Mouse (Mus musculus): ENCODE measurements around the gene Cacna1a.

Cacna1a gene

GRCm38 (mm10) chr8:84388275-84388674, at the start of gene Cacna1a:
Gene Cacna1a, plus strand, starts transcription at chr8:84388440.
- DNase-seq (ENCODE audit: low spot score): no peak

- no peak for DNase-seq (ENCODE audit: low spot score)
Observed at GRCm38 (mm10) chr8:84338493-84338892, 49.7 kb upstream of the Cacna1a start.

DNA sequence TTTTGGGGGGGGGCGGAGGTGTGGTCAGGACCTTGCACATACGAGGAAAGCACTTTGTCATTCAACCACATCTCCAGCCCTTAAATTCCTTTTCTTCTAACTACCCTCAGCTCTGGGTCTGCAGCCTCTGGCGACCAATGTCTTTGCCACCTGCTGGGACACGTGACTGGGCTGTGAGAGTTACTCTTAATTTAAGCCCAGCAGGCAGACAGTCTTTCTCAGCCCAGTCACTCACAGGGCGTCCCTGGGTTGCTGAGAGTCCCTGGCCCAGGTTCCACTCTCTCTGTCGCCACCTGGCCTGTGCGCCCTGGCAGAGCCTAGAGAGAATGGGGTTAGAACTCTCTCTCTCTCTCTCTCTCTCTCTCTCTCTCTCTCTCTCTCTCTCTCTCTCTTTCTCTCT, 48.9 kb upstream of the Cacna1a start:
- DNase-seq (ENCODE audit: low spot score): no peak

DNA sequence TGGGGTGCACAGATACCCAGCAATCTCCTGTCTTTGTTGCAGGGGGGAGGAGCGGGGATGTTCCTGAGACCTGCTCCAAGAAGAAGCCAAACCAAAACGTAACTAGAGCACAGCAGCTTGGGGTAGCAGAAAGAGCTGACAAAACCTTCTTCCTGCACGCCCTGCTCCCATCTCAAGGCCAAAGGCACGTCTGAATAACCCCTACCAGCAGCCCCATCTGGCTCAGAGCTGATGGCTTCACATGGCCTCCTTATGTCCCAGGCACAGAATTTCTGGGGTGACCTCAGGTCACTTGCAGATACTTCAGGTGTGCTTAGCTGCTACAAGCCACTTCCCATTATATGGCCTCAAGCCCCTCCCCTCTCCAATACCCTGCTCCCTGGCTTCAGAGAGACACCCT, 48.4 kb upstream of the Cacna1a start:
- no peak for DNase-seq (ENCODE audit: low spot score)

DNA sequence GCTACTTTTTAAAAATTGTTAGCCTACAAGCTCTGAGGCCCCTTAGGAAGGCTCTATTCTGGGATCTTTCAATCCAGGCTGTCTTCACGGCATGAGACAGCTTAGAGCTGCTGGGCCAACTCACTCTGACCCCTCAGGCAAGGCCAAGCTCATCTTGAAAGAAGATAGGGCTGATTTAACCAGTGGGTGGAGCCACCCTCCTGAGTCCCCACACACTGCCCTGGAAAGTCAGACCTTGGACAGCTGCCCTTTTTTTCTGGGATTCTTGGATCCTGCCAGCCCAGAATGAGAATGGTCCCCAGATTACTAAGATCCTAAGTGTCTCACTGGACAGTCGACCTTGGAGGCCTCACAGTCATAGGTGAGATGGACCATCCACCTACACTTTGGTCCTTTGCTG, 47.6 kb upstream of the Cacna1a start:
- DNase-seq (ENCODE audit: low spot score): peak; percentile 22

DNA sequence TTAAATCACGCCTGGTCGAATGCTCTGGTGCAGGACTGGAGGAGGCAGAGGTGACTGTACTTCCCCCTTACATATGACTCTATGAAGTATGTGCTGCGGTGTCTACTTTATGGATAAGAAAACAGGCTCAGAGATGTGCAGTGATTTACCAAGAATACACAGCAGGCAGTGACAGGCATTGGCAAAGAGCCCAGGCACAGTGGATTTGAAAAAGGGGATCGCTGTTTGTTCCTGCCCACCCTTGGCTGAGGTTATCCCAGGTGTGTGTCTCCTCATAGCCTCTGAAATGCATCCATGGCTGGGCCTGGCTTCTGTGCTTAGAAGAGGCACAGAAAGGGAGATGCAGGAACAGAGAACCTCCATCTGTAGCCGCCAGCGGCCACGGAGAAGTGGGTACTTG, 42.7 kb upstream of the Cacna1a start:
- no peak for DNase-seq (ENCODE audit: low spot score)

DNA sequence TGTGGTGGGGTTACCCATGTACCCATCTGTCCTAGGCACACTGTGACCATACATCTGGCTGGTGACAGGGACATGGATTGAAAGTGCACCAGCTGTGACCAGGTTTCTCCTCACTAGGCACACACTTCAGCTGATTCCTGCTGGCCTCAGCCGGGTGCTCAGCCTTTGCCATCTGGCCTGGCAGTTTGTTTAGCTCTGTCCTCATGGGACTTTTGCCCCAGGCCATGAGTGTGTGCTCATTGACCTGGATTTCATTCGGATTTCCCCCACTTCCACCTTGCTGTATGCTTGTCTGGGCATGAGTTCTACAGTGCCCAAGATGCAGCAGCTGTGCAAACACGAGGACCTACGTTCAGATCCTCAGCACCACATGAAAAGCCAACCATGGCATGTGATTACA, 41.8 kb upstream of the Cacna1a start:
- peak; percentile 28 for DNase-seq (ENCODE audit: low spot score)

- DNase-seq (ENCODE audit: low spot score): no peak
Observed at GRCm38 (mm10) chr8:84349526-84349925, 38.7 kb upstream of the Cacna1a start.

DNA sequence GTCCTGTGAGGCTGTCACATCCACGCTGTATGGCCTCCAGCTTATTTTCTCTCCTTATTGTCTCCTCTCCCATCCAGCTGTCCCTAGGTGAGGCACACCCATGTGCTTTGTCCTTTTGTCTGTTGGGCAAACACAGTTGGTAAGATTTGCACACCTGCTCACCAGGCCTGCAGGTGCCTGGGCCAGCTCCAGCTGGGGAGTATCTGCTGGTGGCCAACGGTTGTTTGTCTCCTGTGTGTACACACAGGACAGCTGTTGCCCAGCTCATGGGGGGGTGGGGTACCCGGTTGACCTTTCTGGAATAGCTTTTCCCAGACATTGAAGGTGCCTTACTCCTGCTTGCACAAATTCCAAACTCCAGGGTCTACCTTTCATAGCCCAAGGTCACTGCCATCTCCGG, 37.3 kb upstream of the Cacna1a start:
- DNase-seq (ENCODE audit: low spot score): no peak

DNA sequence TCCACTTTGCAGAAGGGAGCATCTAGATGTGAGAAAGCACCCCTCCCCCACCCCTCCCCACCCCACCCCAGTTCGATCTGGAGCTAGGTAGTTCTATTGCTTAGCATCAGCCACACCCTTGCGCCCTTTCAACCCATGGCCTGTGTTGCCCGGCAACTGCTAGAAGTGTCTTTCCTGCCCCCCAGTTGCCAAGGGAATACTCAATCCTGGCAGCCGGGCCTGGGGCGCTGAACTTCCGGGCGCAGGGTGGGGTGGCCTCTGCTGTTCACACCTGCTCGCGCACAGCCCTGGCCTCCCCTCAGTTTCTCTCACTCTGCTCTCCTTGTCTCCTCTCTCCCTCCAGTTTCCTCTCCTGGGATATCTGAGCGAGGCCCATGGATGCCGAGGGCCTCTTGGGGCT, 31.8 kb upstream of the Cacna1a start:
- DNase-seq (ENCODE audit: low spot score): no peak

DNA sequence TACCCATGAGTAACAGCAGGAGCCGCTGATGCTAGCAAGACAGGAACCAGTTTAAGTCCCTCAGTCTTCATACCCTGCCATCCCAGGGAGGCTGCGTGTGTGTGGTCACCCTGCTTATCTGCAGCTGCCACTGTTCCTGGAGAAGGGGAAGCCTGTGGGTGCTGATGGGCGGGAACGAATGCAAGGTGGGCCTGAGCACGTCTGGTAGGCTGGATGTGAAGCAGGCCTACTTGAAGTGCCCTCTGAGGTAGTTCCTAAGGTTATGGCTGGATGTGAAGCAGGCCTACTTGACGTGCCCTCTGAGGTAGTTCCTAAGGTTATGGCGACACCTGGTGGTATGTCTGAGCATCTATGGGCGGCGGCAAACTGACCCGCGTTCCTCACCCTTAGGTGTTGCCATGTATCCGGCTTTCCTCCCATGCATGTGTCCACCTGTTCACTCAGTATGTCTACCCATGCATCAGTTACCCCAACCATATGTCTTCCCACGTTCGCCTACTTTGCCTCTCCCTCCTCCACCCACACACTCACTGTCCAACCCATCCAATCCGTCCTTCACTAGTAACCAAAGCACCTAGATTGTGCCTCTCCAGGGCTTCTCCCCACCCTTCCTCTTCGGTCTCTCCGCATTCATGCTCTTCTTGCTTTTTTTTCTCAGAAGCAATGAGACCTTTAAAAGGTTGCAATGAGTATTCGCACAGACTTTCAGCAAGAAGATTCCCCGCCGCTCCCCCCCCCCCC, 30.4 kb upstream of the Cacna1a start:
- peak; percentile 83 for DNase-seq (ENCODE audit: low spot score)

GRCm38 (mm10) chr8:84363428-84364134, 24.7 kb upstream of the Cacna1a start:
- DNase-seq (ENCODE audit: low spot score): peak; percentile 78

GRCm38 (mm10) chr8:84365197-84365596, 23.0 kb upstream of the Cacna1a start:
- no peak for DNase-seq (ENCODE audit: low spot score)

DNA sequence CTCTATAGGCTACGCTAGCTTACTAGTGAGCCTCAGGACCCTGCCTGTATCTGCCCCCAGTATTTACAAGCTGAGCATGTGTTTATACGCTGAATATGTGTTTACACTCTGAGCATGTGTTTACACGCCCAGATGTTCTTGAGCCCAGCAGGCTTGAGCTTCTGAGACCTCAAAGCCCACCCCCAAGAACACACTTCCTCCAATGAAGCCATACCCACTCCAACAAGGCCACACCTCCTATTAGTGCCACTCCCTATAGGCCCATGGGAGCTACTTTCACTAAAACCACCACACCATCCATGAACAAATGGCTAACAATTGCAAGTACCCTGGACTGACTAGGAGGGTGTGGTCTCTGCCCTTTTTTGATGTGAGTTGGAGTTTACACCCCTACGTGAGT, 17.3 kb upstream of the Cacna1a start:
- DNase-seq (ENCODE audit: low spot score): no peak

GRCm38 (mm10) chr8:84375038-84375437, 13.2 kb upstream of the Cacna1a start:
- DNase-seq (ENCODE audit: low spot score): no peak

- no peak for DNase-seq (ENCODE audit: low spot score)
Observed at GRCm38 (mm10) chr8:84375803-84376202, 12.4 kb upstream of the Cacna1a start.

DNA sequence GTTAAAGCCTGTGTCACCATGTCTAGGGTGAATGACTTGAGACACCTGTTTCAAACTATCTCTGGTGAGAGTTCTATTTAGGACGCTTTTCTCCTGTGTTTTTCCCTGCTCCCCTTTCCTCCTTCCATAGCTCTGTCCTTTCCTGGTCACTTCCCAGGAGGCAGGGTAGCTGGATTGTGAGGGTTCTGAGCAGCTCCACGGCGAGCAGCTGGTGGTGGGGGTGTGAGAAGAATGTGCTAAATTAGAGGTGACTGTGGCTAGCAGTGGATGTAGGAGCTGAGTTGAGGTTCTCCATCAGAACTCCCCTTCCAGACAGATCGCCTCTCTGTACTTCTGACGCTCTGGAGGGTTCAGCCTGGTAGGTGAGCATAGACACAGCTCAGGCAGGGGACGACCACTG, 11.7 kb upstream of the Cacna1a start:
- no peak for DNase-seq (ENCODE audit: low spot score)

DNA sequence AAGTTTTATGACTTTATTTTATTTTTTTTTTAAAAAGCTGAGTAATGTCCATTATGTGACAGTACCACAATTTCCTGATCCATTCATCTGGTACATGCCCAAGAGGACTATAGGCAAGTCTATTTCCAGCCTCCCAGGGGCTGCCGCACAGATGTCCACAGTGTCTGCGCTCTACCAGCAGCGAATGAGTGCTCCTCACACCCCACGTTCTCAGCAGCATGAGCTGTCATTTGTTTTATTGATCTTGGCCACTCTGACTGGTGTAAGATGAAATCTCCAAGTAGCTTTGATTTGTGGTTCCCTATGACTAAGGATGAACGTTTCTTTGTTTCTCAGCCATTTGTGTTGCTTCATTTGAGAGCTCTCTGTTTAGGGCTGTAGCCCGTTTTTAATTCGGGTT, 6.6 kb upstream of the Cacna1a start:
- no peak for DNase-seq (ENCODE audit: low spot score)

- DNase-seq (ENCODE audit: low spot score): no peak
Observed at GRCm38 (mm10) chr8:84388773-84389172, 533 bp downstream of the Cacna1a start.

GRCm38 (mm10) chr8:84389173-84389572, 933 bp downstream of the Cacna1a start:
- DNase-seq (ENCODE audit: low spot score): no peak

DNA sequence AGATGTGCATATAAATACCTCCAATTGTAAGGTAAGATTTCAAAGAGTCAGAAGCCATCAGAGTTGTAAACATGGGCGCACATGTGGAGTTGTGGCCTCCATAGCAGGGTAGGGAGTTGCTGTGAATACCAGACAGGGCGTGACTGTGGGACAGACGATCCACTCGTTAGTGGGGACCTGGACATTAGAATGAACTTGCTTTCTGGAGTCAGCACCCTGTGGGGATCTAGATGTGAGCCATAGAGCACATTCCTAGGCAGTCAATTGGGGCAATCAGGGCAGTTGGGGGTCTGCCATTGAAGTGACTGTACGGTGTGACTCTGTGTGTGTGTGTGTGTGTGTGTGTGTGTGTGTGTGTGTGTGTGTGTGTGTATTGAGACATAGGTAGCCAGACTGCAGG, 3.4 kb downstream of the Cacna1a start:
- no peak for DNase-seq (ENCODE audit: low spot score)

DNA sequence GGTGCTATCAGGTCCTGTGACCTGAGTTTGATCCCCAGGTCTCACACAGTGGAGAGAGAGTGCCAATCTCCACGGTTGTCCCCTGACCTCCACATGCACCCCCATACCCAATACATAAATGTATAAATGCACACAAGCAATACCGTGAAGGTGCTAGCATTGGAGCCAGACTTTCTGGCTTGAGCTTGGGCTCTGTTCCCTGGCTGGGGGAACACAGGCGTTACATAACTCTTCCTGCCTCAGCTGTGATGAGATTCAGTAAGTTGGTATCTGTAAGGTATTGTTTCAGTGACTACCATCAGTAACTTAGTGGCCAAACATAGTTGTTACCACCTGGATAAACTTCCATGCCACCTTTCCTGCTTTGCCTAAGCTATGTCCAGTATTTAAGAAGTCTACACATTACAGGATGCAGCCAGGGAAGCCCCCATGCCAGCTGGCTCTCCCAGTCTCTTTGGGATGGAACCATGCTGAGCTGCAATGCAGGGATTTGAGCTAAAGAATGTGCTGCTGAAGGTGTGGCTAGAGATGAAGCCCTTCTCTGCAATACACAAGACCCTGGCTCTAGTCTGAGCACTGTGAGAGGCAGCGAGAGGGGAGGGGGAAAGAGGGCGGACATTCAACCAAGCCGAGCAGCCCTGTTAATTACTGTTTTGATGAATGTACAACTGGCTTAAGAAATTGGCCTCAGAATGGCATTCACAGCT, 7.7 kb downstream of the Cacna1a start:
- no peak for DNase-seq (ENCODE audit: low spot score)
